Mouse (Mus musculus) kidney, adult 2 months (tissue): ENCODE data around the gene Pkig. TPM values are rescaled to one million over a fixed set of nuclear protein-coding genes. Genes with fewer than 3 reads are reported as not detected.

Experiments used
- DNase-seq: peaks from one replicate; pipeline ENCODE4 v3.0.0; 2021
- H3K27ac ChIP-seq: fragments of 200-500 bp; 2 replicates; pipeline ENCODE4 v1.5.1; 2012; ENCODE audit warnings: low read depth, low read length, control low read depth, inconsistent platforms; ENCODE audit not compliant: insufficient read depth
- H3K27me3 ChIP-seq: fragments of 200-500 bp; replicated peaks from 2 replicates; pipeline ENCODE4 v1.6.1; 2012; ENCODE audit warnings: mild to moderate bottlenecking, moderate library complexity, low read length, inconsistent platforms; ENCODE audit not compliant: control insufficient read depth, insufficient read depth
- H3K36me3 ChIP-seq: fragments of 200-500 bp; 2 replicates; pipeline ENCODE4 v1.6.1; 2012; ENCODE audit warnings: mild to moderate bottlenecking, moderate library complexity, low read length, inconsistent platforms; ENCODE audit not compliant: control insufficient read depth, insufficient read depth
- H3K4me1 ChIP-seq: fragments of 200-500 bp; 2 replicates; pipeline ENCODE4 v1.6.1; 2011; ENCODE audit warnings: low read length; ENCODE audit not compliant: control insufficient read depth, insufficient read depth
- H3K4me3 ChIP-seq: fragments of 200-500 bp; 2 replicates; pipeline ENCODE4 v1.5.1; 2011; ENCODE audit warnings: mild to moderate bottlenecking, low read depth, low read length, control low read depth; ENCODE audit not compliant: insufficient read depth
- CTCF ChIP-seq: fragments of 200-500 bp; conservative IDR thresholded peaks from 2 replicates; pipeline ENCODE4 v1.5.1; 2011; ENCODE audit warnings: low read depth, mild to moderate bottlenecking, control low read depth, low read length, moderate library complexity, mixed read lengths; ENCODE audit not compliant: insufficient read depth, insufficient read length
- POLR2A ChIP-seq: fragments of 200-500 bp; IDR thresholded peaks from one replicate; pipeline ENCODE4 v1.6.1; 2011; ENCODE audit warnings: low read depth, low read length, control low read depth
- WGBS: fragments of 180-500 bp; shearing (Covaris S2); methylation state at CpG from one replicate; pipeline ENCODE4 v1.1.7; 2018; 5-methylcytosine and 5-hydroxymethylcytosine counted together
- polyA plus RNA-seq: library from polyadenylated mRNA; depleted of rRNA; stranded (reverse); fragments of >200 nt; gene quantifications from 2 replicates; pipeline ENCODE4 v1.2.3, GENCODE M21; 2012

The Pkig gene
- polyA plus RNA-seq, 1 experiment, result 107 TPM

- DNase-seq, result peak; percentile 90
- H3K4me3 ChIP-seq, result no peak overlapping the region
- no peaks in the 10 kb centered on the region for H3K27me3 ChIP-seq
- 47% methylated on average over 6 of the region's 6 CpGs for WGBS
- TF ChIP-seq POLR2A (no peak), CTCF (no peak)
- H3K27ac ChIP-seq, result peak overlapping the region; percentile 21; the same call in 1 of the 2 replicates
- H3K4me1 ChIP-seq, result no peaks in the 10 kb centered on the region
- H3K36me3 ChIP-seq, result no peaks in the 10 kb centered on the region
Measured at GRCm38 (mm10) chr2:163735980-163736379, 77.8 kb downstream of the Pkig start.

- no peaks in the 10 kb centered on the region for H3K4me1 ChIP-seq
Measured at GRCm38 (mm10) chr2:163742656-163743055, 84.5 kb downstream of the Pkig start.

DNA sequence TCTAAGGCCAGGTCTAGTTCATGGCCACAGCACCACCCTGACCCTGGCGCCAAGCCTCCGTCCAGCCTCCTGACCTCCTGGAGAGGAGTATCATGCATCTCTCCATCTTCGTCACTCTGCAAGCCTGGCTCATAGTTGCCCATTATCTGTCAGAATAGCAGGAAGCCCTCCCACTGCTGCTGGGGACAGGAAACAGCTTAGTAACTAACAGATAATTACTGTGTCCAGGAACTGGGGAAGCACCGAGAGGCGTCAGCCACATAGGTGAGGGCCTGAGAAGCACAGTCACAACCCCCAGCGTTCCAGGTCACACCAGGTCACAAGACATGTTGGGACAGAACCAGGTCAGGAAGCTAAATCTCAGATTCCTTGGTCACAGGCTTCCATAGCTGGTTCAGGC, 85.2 kb downstream of the Pkig start:
- Histone ChIP-seq H3K4me1 (no peaks in the 10 kb centered on the region), H3K27me3 (no peaks in the 10 kb centered on the region), H3K27ac (no peak overlapping the region), H3K36me3 (no peaks in the 10 kb centered on the region), H3K4me3 (no peak overlapping the region)
- DNase-seq, result peak; percentile 48
- 70% methylated on average over 6 of the region's 6 CpGs for WGBS
- TF ChIP-seq CTCF (no peak), POLR2A (no peak)

More at GRCm38 (mm10) chr2:163742656-163743055, 84.5 kb downstream of the Pkig start:
- H3K27ac ChIP-seq, result no peak overlapping the region
- no peaks in the 10 kb centered on the region for H3K27me3 ChIP-seq
- H3K4me3 ChIP-seq, result no peak overlapping the region
- DNase-seq, result no peak
- WGBS, result 87% methylated on average over 5 of the region's 5 CpGs
- TF ChIP-seq CTCF, result no peak
- TF ChIP-seq POLR2A, result no peak
- H3K36me3 ChIP-seq, result no peaks in the 10 kb centered on the region

DNA sequence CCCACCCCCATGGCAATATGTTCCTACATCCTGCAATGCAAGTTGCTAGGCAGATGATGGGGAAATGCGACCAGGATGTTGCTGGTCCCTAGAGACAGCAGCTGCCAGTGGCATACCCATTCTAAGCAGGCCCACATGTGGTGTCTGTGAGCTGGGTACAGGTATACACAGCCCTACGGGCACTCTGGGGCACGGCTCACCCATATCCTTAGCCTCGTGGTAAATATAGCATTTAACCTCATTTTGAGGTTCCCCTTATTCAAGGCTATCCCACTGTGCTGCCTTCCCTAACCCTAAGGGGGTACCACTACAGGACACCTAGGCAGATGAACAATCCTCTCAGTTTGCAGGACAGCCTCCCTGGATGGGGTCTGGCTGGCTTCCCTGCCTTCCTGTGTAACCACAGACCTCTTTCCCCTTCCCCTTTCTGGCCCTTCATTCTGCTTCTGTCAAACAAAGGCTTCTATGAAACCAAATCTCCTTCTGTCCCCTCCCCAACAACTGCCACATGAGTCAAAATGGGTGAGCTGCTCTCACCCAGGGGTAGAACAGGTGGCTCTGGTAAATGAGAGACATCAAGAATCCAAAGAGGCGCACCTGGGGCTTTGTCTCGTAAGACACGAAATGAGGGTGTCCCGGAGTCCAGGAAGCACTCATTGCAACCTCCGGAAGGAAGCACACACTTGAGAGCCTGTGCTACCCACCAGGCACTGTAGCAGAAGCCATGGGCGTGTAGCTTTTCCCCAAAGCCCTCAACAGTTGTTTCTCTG, 86.8 kb downstream of the Pkig start:
- TF ChIP-seq CTCF (no peak), POLR2A (no peak)
- H3K36me3 ChIP-seq, result no peaks in the 10 kb centered on the region
- no peaks in the 10 kb centered on the region for H3K4me1 ChIP-seq
- no peak overlapping the region for H3K4me3 ChIP-seq
- 79% methylated on average over 10 of the region's 10 CpGs for WGBS
- no peak overlapping the region for H3K27ac ChIP-seq
- DNase-seq, result no peak
- no peaks in the 10 kb centered on the region for H3K27me3 ChIP-seq

DNA sequence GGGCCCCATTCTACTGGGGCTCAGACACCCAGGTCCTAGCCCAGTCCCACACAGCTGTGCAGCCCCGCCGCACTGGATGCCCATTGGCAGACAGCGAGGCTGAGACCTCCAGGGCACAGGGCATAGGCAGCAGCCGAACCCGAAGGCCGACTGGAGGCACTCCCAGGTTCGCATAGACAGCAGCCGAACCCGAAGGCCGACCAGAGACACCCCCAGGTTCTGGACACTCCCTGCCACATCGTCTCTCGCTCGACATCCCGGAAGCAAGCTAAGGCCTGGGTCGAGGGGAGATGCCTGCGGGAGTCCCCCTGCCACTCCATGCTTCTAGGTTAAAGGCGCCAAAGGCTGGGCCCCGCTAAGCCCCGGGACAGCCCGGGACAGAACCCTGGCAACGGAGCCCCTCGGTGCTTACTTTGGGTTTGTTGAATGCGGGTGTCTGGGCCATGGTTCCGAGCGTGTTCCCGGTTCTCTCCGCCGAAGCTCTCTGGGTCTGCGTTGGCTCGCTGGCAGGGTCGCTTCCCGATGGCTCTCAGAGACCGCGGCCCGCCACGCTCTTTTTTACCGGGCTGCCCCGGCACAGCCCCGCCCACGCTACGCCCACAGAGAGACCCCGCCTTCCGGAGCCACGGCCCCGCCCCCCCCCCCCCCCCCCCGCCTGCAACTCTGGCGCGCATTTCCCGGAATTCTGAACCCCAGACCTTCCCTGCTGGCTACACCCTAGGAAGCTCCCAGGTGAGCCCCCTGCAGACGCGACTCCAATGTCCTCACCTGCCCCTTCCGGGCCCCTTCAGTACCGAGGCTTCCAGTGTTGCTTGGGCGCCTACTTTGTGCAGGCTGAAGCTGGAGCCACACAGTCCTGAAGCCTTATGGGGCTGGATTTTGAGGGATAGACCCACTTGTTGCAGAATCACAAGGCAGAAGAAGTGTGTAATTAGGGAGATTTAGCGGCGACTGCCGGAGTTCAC, 91.7 kb downstream of the Pkig start, which contains the start of gene Ada:
TSS of gene Ada (minus strand) at position 593 of the 965 bp plus-strand sequence.
- H3K27me3 ChIP-seq, result no peaks in the 10 kb centered on the region
- no peaks in the 10 kb centered on the region for H3K36me3 ChIP-seq
- TF ChIP-seq POLR2A, result no peak
- TF ChIP-seq CTCF, result no peak
- DNase-seq, result peak; percentile 67
- H3K27ac ChIP-seq, result no peak within 1 kb of the TSS
- WGBS, result 3% methylated on average over 54 of the region's 57 CpGs
- peaks cover 3% of the 10 kb centered on the region; the same call in 1 of the 2 replicates for H3K4me1 ChIP-seq
- peak within 1 kb of the TSS; percentile 82 for H3K4me3 ChIP-seq

DNA sequence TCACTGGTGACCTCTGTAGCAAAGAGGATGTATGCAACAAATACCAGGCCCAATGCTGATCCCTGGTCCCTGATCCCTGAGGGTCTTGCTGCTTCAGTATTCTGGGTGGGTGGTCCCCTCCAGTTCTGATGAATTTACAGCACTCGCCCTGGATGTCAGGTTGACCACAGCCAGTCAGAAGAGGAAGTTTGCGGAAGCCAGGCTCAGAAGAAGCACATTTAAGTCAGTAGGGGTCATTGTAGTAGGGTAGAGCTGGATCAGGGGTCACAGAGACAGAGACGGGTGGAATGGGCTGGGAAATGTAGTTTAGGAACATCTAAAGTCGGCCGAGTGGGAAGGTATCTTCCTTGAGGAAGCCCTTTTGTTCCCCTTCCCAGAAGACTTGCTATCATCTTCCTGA, 96.0 kb downstream of the Pkig start:
- H3K27me3 ChIP-seq, result no peaks in the 10 kb centered on the region
- no peak overlapping the region for H3K27ac ChIP-seq
- TF ChIP-seq CTCF, result no peak
- no peaks in the 10 kb centered on the region for H3K36me3 ChIP-seq
- peaks cover 3% of the 10 kb centered on the region; the same call in 1 of the 2 replicates for H3K4me1 ChIP-seq
- 88% methylated on average over 5 of the region's 5 CpGs for WGBS
- no peak for DNase-seq
- no peak overlapping the region for H3K4me3 ChIP-seq

- Histone ChIP-seq H3K4me3 (no peak overlapping the region), H3K4me1 (no peaks in the 10 kb centered on the region), H3K27ac (no peak overlapping the region), H3K27me3 (no peaks in the 10 kb centered on the region), H3K36me3 (no peaks in the 10 kb centered on the region)
- no peak for TF ChIP-seq CTCF
- no peak for TF ChIP-seq POLR2A
- WGBS, result 48% methylated on average over 2 of the region's 2 CpGs
- DNase-seq, result peak; percentile 69
Measured at GRCm38 (mm10) chr2:163756723-163757122, 98.5 kb downstream of the Pkig start.
